Mouse (Mus musculus) ES-E14 (cell line): ENCODE results near the gene Rag2. TPM values are rescaled to one million over a fixed set of nuclear protein-coding genes. Genes with fewer than 3 reads are reported as not detected.

Experiments
- DNase-seq: peaks from one replicate; pipeline ENCODE4 v3.0.0-alpha.2; 2013; ENCODE audit warnings: low read depth, low spot score
- H3K27ac ChIP-seq: 2 replicates; pipeline ENCODE4 v1.5.1; 2012; ENCODE audit warnings: low read depth, mild to moderate bottlenecking, low read length, moderate library complexity, mixed read lengths; ENCODE audit not compliant: poor library complexity, insufficient read depth, severe bottlenecking
- H3K36me3 ChIP-seq: 2 replicates; pipeline ENCODE4 v1.6.1; 2012; ENCODE audit warnings: mild to moderate bottlenecking, low read length, moderate library complexity, mixed read lengths; ENCODE audit not compliant: control insufficient read depth, poor library complexity, insufficient read depth, severe bottlenecking
- H3K4me1 ChIP-seq, 2 experiments: fragments of 150-350 bp in 1 of 2; sonication (generic) in 1 of 2; 2 replicates each; pipeline ENCODE4 v1.6.1; 2012; ENCODE audit warnings: low read length in 2 of 2, mild to moderate bottlenecking in 1 of 2, mixed read lengths in 1 of 2; ENCODE audit not compliant: control insufficient read depth in 2 of 2, insufficient read depth in 2 of 2, poor library complexity in 1 of 2
- H3K4me3 ChIP-seq, 2 experiments: fragments of 150-350 bp in 1 of 2; sonication (generic) in 1 of 2; 2 replicates each; pipeline ENCODE4 v1.5.1; 2012; ENCODE audit warnings: low read length in 2 of 2, low read depth in 1 of 2, mild to moderate bottlenecking in 1 of 2, mixed read lengths in 1 of 2; ENCODE audit not compliant: insufficient read depth in 1 of 2, poor library complexity in 1 of 2, severe bottlenecking in 1 of 2
- H3K9ac ChIP-seq: 2 replicates; pipeline ENCODE4 v1.6.1; 2012; ENCODE audit warnings: low read depth, mild to moderate bottlenecking, low read length, mixed read lengths; ENCODE audit not compliant: poor library complexity, insufficient read depth, severe bottlenecking
- H3K9me3 ChIP-seq: fragments of 150-350 bp; sonication (generic); 2 replicates; pipeline ENCODE4 v1.6.1; 2012; ENCODE audit warnings: low read depth, mild to moderate bottlenecking, low read length; ENCODE audit not compliant: control insufficient read depth, insufficient read depth
- CHD2 ChIP-seq: IDR thresholded peaks from 2 replicates; pipeline ENCODE4 v1.6.1; 2014; ENCODE audit warnings: mild to moderate bottlenecking, low read depth, low read length, inconsistent platforms
- HCFC1 ChIP-seq: IDR thresholded peaks from 2 replicates; pipeline ENCODE4 v1.6.1; 2012; ENCODE audit warnings: low read length, inconsistent platforms, borderline replicate concordance; ENCODE audit not compliant: insufficient read depth
- MAFK ChIP-seq: IDR thresholded peaks from 2 replicates; pipeline ENCODE4 v1.6.1; 2014; ENCODE audit warnings: mild to moderate bottlenecking, low read depth, low read length, inconsistent platforms; ENCODE audit not compliant: insufficient read depth
- ZC3H11A ChIP-seq: IDR thresholded peaks from 2 replicates; pipeline ENCODE4 v1.6.1; 2012; ENCODE audit warnings: low read depth, mild to moderate bottlenecking, inconsistent platforms, low read length, borderline replicate concordance
- ZNF384 ChIP-seq: IDR thresholded peaks from 2 replicates; pipeline ENCODE4 v1.6.1; 2012; ENCODE audit warnings: low read depth, low read length, inconsistent platforms
- in situ Hi-C, 2 experiments: fragments of 600-800 bp; cut with MboI; formaldehyde crosslinking; loops; one replicate each; pipeline ENCODE4 v1.15.1; 2025; ENCODE audit warnings: low sequenced_read_pairs in 2 of 2, inconsistent platforms in 1 of 2; ENCODE audit not compliant: unreplicated experiment in 2 of 2
- total RNA-seq: library from RNA; depleted of rRNA; stranded (reverse); fragments of 300-350 nt; gene quantifications from 2 replicates; pipeline ENCODE4 v1.2.3, GENCODE M21; 2012; rRNA removed

The Rag2 gene
- total RNA-seq = not detected in 2 replicates

DNA sequence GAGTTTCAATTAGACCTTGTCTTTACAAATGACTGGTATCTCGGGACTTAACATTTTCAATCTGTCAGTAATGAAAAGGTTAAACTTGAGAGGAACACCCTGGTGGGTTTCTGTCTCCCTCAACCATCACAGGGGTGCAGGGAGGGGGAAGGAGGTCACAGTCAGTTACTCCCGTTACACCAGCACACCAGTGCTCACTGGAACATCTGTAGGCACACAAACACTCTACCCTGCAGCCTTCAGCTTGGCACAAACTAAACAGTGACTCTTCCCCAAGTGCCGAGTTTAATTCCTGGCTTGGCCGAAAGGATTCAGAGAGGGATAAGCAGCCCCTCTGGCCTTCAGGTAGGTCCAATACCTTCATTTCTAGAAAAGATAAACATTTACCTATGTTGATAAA lies at the start of gene Rag2:
Gene Rag2, plus strand, starts transcription at position 193 of the 400 bp plus-strand sequence.
- Histone ChIP-seq H3K9ac (no peak within 1 kb of the TSS), H3K4me3 (no peak within 1 kb of the TSS), H3K27ac (no peak within 1 kb of the TSS), H3K36me3 (no peaks in the 10 kb centered on the region), H3K9me3 (no peaks in the 10 kb centered on the region), H3K4me1 (no peaks in the 10 kb centered on the region; a peak in 1 of 4 replicates)
- no peak for DNase-seq
- TF ChIP-seq HCFC1 = no peak
- no peak for TF ChIP-seq MAFK
- in situ Hi-C loops = no loop called here

DNA sequence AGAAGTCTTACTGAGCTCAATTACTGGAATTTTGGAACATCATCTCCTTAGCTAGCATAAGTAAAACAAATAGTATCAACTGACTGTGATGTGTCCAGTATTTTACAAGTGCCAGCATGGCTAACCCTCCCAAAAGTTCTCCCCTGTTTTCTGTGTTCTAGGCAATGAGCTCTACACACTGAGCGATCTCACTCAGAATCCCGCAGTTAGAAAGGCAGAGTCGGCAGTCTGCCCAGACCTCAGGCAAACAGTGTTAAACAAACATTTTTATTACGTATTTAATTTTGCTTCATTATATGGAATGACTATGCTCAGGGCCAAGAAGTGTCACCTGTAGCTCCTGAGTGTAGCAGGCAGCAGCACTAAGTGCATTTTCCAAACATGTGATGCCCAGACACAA lies 47.3 kb upstream of the Rag2 start:
- no peak overlapping the region for H3K27ac ChIP-seq
- no peak for DNase-seq
- no peaks in the 10 kb centered on the region for H3K4me1 ChIP-seq
- H3K9me3 ChIP-seq = no peaks in the 10 kb centered on the region
- TF ChIP-seq ZNF384 (no peak), CHD2 (no peak), HCFC1 (no peak), ZC3H11A (no peak), MAFK (no peak)
- in situ Hi-C loops = no loop called here
- H3K9ac ChIP-seq = no peak overlapping the region
- no peaks in the 10 kb centered on the region for H3K36me3 ChIP-seq
- H3K4me3 ChIP-seq = no peak overlapping the region

GRCm38 (mm10) chr2:101580027-101580426 lies 44.5 kb upstream of the Rag2 start:
- no peak overlapping the region for H3K9ac ChIP-seq
- no peak overlapping the region for H3K4me3 ChIP-seq
- no peak overlapping the region for H3K27ac ChIP-seq
- DNase-seq = no peak
- H3K4me1 ChIP-seq = no peaks in the 10 kb centered on the region
- TF ChIP-seq ZC3H11A = no peak
- TF ChIP-seq HCFC1 = no peak
- in situ Hi-C loops = no loop called here
- no peaks in the 10 kb centered on the region for H3K36me3 ChIP-seq
- no peaks in the 10 kb centered on the region for H3K9me3 ChIP-seq

GRCm38 (mm10) chr2:101580428-101580827 lies 44.1 kb upstream of the Rag2 start:
- Histone ChIP-seq H3K4me3 (no peak overlapping the region), H3K36me3 (no peaks in the 10 kb centered on the region), H3K4me1 (no peaks in the 10 kb centered on the region), H3K9ac (no peak overlapping the region), H3K9me3 (no peaks in the 10 kb centered on the region), H3K27ac (no peak overlapping the region)
- TF ChIP-seq ZC3H11A = no peak
- no peak for TF ChIP-seq HCFC1
- TF ChIP-seq MAFK = no peak
- no peak for TF ChIP-seq CHD2
- no peak for TF ChIP-seq ZNF384
- DNase-seq = no peak
- in situ Hi-C loops = no loop called here

DNA sequence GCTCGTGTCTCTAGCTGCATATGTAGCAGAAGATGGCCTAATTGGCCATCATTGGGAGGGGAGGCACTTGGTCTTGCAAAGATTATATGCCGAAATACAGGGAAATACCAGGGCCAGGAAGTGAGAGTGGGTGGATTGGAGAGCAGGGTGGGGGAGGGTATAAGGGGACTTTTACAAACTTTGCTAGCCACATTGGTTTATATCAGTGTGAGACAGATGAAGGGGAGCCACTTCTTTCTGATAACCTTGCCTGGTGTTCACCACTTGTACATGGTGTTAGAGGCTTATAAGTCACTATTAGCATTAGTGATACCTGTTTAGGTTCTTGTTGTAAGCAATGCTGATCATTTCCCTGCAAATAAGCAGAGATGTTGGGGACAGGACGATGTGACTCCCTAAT lies 43.5 kb upstream of the Rag2 start:
- DNase-seq = no peak
- Histone ChIP-seq H3K4me3 (no peak overlapping the region), H3K9ac (no peak overlapping the region), H3K36me3 (no peaks in the 10 kb centered on the region), H3K9me3 (no peaks in the 10 kb centered on the region), H3K4me1 (no peaks in the 10 kb centered on the region), H3K27ac (no peak overlapping the region)
- in situ Hi-C loops = no loop called here
- TF ChIP-seq ZNF384 = no peak
- TF ChIP-seq HCFC1 = no peak
- TF ChIP-seq CHD2 = no peak
- no peak for TF ChIP-seq ZC3H11A
- no peak for TF ChIP-seq MAFK
